9 mouse cellular contexts compared by ENCODE assay signal in the genomic region with DNA sequence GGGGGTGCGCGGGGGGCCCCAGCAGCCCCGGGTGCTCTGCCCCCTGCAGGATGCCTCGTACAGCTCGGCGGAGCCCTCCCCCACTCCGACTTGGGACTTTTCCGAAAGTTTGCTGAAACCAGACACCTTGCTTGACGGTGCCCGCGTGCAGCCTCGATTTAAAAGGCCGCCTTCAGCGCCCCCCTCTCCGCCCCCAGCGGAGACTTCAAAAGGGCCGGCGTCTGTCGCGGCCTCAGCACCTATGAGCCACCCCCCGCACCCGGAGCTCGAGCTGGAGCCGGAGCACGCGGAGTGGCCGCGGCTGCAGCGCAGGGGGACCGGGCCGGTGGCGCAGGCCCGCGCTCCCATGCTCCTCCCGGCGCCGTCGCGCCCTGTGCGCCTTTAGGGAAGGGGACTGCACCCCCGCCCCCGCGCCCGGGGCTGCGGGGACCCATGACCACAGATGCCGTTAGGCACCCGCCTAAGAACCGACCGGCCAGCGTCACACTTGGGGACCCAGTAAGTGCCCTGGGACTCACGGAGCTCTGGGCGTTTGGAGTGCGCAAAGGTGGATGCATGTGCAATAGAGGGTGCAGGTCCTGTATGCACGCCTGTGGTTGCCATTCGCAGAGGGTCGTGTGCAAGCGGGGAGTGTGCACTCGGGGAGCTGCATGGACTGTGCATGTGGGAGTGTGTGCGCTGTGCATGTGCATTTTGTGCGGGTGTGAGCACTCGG. TPM values are rescaled to one million over a fixed set of nuclear protein-coding genes. Genes with fewer than 3 reads are reported as not detected.
DNase-seq lines count a peak whose midpoint lies in the region; ATAC-seq and TF ChIP-seq lines count a peak whose summit lies in the region.
"Had no signal": no experiment of that assay in that cellular context is flagged by ENCODE, and none has a peak within 500 bp of the region (broad histone marks: within the 10 kb centered on the region; RNA-seq: fewer than 3 reads in every experiment).

Gene Col27a1, plus strand, starts transcription at position 98 of the 715 bp plus-strand sequence.

- in situ Hi-C loops in ES-E14 (cut with MboI; ENCODE audit: low sequenced_read_pairs in 2 of 2, unreplicated experiment in 2 of 2): no loop called here

- no peaks in the 10 kb centered on the region for H3K36me3 ChIP-seq in ES-E14 (ENCODE audit: control insufficient read depth, insufficient read depth, low read length, poor library complexity, severe bottlenecking)
- H3K36me3 ChIP-seq in embryonic facial prominence, embryonic 15.5 days: no peaks in the 10 kb centered on the region
- H3K36me3 ChIP-seq in limb, embryonic 10.5 days: no peaks in the 10 kb centered on the region
- H3K36me3 ChIP-seq in neural tube, embryonic 12.5 days: no peaks in the 10 kb centered on the region

- 1% methylated on average over 61 of the region's 61 CpGs for WGBS in embryonic facial prominence, embryonic 15.5 days
- WGBS in limb, embryonic 10.5 days: under 1% methylated on average over 61 of the region's 61 CpGs
- WGBS in neural tube, embryonic 12.5 days: under 1% methylated on average over 59 of the region's 61 CpGs

- H3K9me3 ChIP-seq in ES-E14 (ENCODE audit: control insufficient read depth, insufficient read depth, low read depth, low read length): no peaks in the 10 kb centered on the region
- no peaks in the 10 kb centered on the region for H3K9me3 ChIP-seq in embryonic facial prominence, embryonic 15.5 days (replicated peaks)
- no peaks in the 10 kb centered on the region for H3K9me3 ChIP-seq in limb, embryonic 10.5 days (replicated peaks)
- H3K9me3 ChIP-seq in neural tube, embryonic 12.5 days: no peaks in the 10 kb centered on the region
- H3K9me3 ChIP-seq: megakaryocyte, embryonic 14.5 days had no signal

- no peak within 1 kb of the TSS for H3K27ac ChIP-seq in ES-E14 (ENCODE audit: insufficient read depth, low read depth, low read length, poor library complexity, severe bottlenecking)
- 0 out of 2 replicates have a peak within 1 kb of the TSS, but pooled peaks have one; percentile 17 for H3K27ac ChIP-seq in embryonic facial prominence, embryonic 15.5 days (replicated peaks)
- H3K27ac ChIP-seq in limb, embryonic 10.5 days: peak within 1 kb of the TSS; percentile 90
- H3K27ac ChIP-seq in neural tube, embryonic 12.5 days: no peak within 1 kb of the TSS

- peak within 1 kb of the TSS; percentile 53 to 87 for H3K4me3 ChIP-seq in ES-E14 (ENCODE audit: insufficient read depth in 1 of 2, low read depth in 1 of 2, low read length in 2 of 2, poor library complexity in 1 of 2, severe bottlenecking in 1 of 2)
- peak within 1 kb of the TSS; percentile 78 for H3K4me3 ChIP-seq in embryonic facial prominence, embryonic 15.5 days (replicated peaks)
- H3K4me3 ChIP-seq in limb, embryonic 10.5 days: peak within 1 kb of the TSS; percentile 95
- peak within 1 kb of the TSS; percentile 44 for H3K4me3 ChIP-seq in neural tube, embryonic 12.5 days

- 0 out of 2 replicates have a peak, but pooled peaks have one; percentile 27 for ATAC-seq in embryonic facial prominence, embryonic 15.5 days (ENCODE audit: insufficient number of reproducible peaks, low FRiP score, low TSS enrichment, low read depth)
- peak; percentile 30 for ATAC-seq in neural tube, embryonic 12.5 days (ENCODE audit: low FRiP score, low read depth)
- no peak for ATAC-seq in cerebellum, adult (ENCODE audit: insufficient number of reproducible peaks, low FRiP score, low TSS enrichment)

- DNase-seq in gastrocnemius, postnatal 4 days (ENCODE audit: low spot score in 2 of 2): no peak
- no peak for DNase-seq in gastrocnemius, postnatal 10 days
- DNase-seq in ES-E14 (ENCODE audit: low read depth, low spot score): peak; percentile 29
- peak; percentile 85 for DNase-seq in limb, embryonic 10.5 days (ENCODE audit: low spot score)
- no peak for DNase-seq in layer of hippocampus, adult 9-11 months

- peaks cover 25% of the 10 kb centered on the region for H3K27me3 ChIP-seq in embryonic facial prominence, embryonic 15.5 days
- peaks cover 35% of the 10 kb centered on the region for H3K27me3 ChIP-seq in limb, embryonic 10.5 days (ENCODE audit: low read depth, poor library complexity, severe bottlenecking)
- peaks cover 41% of the 10 kb centered on the region for H3K27me3 ChIP-seq in neural tube, embryonic 12.5 days (replicated peaks)

- H3K4me1 ChIP-seq in ES-E14 (ENCODE audit: control insufficient read depth in 2 of 2, insufficient read depth in 2 of 2, low read length in 2 of 2, poor library complexity in 1 of 2): no peaks in the 10 kb centered on the region
- peaks cover 49% of the 10 kb centered on the region for H3K4me1 ChIP-seq in embryonic facial prominence, embryonic 15.5 days
- peaks cover 42% of the 10 kb centered on the region for H3K4me1 ChIP-seq in limb, embryonic 10.5 days
- H3K4me1 ChIP-seq in neural tube, embryonic 12.5 days: peaks cover 26% of the 10 kb centered on the region

- peak within 1 kb of the TSS; percentile 18; the same call in 1 of the 2 replicates for H3K9ac ChIP-seq in ES-E14 (ENCODE audit: insufficient read depth, low read depth, low read length, poor library complexity, severe bottlenecking)
- peak within 1 kb of the TSS; percentile 35 for H3K9ac ChIP-seq in embryonic facial prominence, embryonic 15.5 days
- H3K9ac ChIP-seq in neural tube, embryonic 12.5 days: 0 out of 2 replicates have a peak within 1 kb of the TSS, but pooled peaks have one; percentile 44

- H3K4me2 ChIP-seq in embryonic facial prominence, embryonic 15.5 days (replicated peaks): peak within 1 kb of the TSS; percentile 98
- peak within 1 kb of the TSS; percentile 100 for H3K4me2 ChIP-seq in neural tube, embryonic 12.5 days (replicated peaks)

TF ChIP-seq in ES-E14, 5 proteins besides CTCF, POLR2A, EP300 and RAD21:
- no peak for TF ChIP-seq HCFC1 (IDR thresholded peaks at IDR 0.05; ENCODE audit: borderline replicate concordance, insufficient read depth, low read length)
- TF ChIP-seq ZC3H11A (IDR thresholded peaks at IDR 0.05; ENCODE audit: borderline replicate concordance, low read depth, low read length): no peak
- no peak for TF ChIP-seq ZNF384 (IDR thresholded peaks at IDR 0.05; ENCODE audit: low read depth, low read length)
- TF ChIP-seq MAFK (IDR thresholded peaks at IDR 0.05; ENCODE audit: insufficient read depth, low read depth, low read length): no peak

RNA-seq across cellular contexts. Expression of gene Col27a1, which starts in this region (rescaled TPM):
- 10 to 100 TPM; 17.5 to 19.5 TPM for total RNA-seq in gastrocnemius, postnatal 4 days (2021)
- total RNA-seq in gastrocnemius, postnatal 10 days (2021): 1 to 10 TPM; 3.8 to 6.6 TPM
- 1.0 and 2.4 TPM in 2 replicates for total RNA-seq in ES-E14 (2012; rRNA removed)
- 19.1 and 22.3 TPM in 2 replicates for polyA plus RNA-seq in embryonic facial prominence, embryonic 15.5 days (2015; fragmentation: Nextera tagmentation; extraction: Ambion mirVana)
- 7.4 and 9.4 TPM in 2 replicates for polyA plus RNA-seq in limb, embryonic 10.5 days (2016; fragmentation: Nextera tagmentation; extraction: Ambion mirVana)
- 4.6 and 5.4 TPM in 2 replicates for polyA plus RNA-seq in neural tube, embryonic 12.5 days (2016; fragmentation: Nextera tagmentation; extraction: Ambion mirVana)

Comparison
In these comparisons a context has a peak if more than half of its experiments do, and no peak if none do; other contexts are left out.
1. DNase-seq: peak in ES-E14 (single experiment) and limb, embryonic 10.5 days (single experiment); none in gastrocnemius, postnatal 4 days (0 of 2), gastrocnemius, postnatal 10 days (single experiment) and layer of hippocampus, adult 9-11 months (single experiment).
2. H3K27ac ChIP-seq: peak in embryonic facial prominence, embryonic 15.5 days (single experiment) and limb, embryonic 10.5 days (single experiment); none in ES-E14 (single experiment) and neural tube, embryonic 12.5 days (single experiment).
3. H3K4me3 ChIP-seq: peak in every context shown above with its lines; median percentile 95 in limb, embryonic 10.5 days; 78 in embryonic facial prominence, embryonic 15.5 days; 70 in ES-E14; 44 in neural tube, embryonic 12.5 days.
4. Peak in every context shown above with its lines, with median percentiles within 50 percentile points of each other: H3K9ac ChIP-seq.